Mouse (Mus musculus): Measurements from ENCODE around the gene Rad51b. TPM values are rescaled to one million over a fixed set of nuclear protein-coding genes. Genes with fewer than 3 reads are reported as not detected.

The Rad51b gene
- total and polyA plus RNA-seq, 3 experiments: 0.47 to 0.50 (median 0.49) TPM

DNA sequence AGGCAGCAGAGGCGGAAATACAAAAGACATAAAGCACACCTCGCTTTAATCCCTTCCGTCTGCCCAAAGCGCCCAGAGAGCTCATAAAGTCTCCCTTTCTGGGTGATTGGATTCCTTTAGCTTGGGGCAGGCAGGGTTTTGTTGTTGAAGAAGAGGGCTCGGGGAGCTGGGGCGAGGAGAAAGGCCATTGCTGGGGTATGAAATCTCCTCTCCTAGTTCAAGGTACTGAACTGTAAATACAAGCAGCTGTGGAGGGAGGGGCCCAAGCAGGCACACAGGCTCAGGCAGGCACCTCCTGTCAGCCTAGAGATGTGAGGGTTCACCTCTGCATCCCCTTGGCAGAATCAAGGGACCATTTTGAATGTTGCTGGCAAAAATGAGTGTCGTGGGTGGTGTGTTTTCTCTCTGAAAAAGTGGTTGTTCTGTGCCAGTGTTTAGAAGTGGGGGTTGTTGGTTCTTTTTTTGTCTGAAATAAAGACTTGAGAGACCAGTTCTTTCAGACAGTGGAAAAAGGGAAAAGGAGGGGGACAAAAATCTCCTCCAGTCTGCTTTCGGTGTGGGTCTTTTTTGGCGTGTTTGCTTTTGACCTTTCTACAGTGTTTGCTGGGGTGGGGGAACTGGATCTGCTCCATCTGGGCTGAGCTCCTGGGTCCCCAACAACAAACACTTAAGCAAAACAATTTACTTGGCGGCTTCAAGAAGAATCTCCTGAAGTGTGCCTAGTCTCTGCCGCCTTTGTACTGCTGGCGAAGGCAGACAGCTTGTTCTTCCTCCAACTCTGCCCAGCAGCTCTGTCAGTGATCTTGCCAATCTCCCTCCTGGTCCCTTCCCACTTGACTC is 418.6 kb downstream of the Rad51b start:
- no peak for DNase-seq
- no peak overlapping the region for H3K27ac ChIP-seq
- no peak for TF ChIP-seq POLR2A (IDR thresholded peaks at IDR 0.05; ENCODE audit: insufficient read depth, low read depth, low read length)
- no peak for TF ChIP-seq EP300 (IDR thresholded peaks at IDR 0.05; ENCODE audit: insufficient read depth, low read depth, low read length)
- no peak for TF ChIP-seq CTCF (IDR thresholded peaks at IDR 0.05)
- no peaks in the 10 kb centered on the region for H3K79me2 ChIP-seq (replicated peaks; ENCODE audit: control insufficient read depth, insufficient read depth, low read length)
- no peaks in the 10 kb centered on the region for H3K36me3 ChIP-seq (ENCODE audit: control insufficient read depth, insufficient read depth, low read length)
- H3K27me3 ChIP-seq (ENCODE audit: control insufficient read depth, insufficient read depth, low read length): no peaks in the 10 kb centered on the region
- H3K9ac ChIP-seq (ENCODE audit: low read depth, low read length): no peak overlapping the region
- WGBS: 90% methylated on average over 12 of the region's 12 CpGs
- H3K4me3 ChIP-seq: no peak overlapping the region
- H3K4me1 ChIP-seq (ENCODE audit: control insufficient read depth, insufficient read depth, low read length): no peaks in the 10 kb centered on the region
- intact Hi-C loops (cut with DNase I): no loop called here

DNA sequence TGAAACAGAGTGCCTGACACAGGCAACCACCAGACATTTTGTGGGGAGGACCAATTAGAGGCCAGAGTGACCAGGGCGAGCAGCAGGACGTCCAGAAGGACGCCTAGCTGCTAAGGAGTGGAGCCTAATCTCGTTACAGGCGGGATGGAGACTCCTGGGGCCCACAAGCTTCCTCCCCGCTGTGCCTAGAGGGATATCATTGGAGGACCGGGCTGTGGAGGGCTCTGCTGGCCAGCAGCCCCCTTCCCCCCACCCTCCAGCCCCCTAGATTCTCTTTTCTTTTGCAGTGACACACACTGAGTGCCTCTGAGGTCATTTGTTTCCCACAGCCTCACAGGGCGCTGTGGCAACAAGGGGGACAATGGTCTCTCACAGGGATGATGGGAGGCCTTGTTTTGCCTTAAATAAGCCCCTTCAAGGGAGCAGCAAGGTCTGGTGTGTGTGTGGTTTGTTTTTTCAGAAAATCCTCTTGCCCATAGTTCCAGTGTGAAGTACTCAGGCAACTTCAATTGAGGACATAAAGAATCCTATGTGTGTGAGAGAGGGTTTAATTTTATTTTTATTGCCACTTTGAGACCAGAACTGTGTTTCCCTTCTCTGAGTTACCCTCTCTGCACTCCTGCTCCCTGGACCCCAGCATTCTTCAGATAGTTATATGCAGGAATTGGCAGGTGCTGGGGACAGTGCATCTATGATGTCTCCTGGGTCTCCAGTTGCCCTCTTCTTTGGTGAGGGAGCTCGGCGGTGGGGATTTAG is 422.2 kb downstream of the Rad51b start:
- no peak for DNase-seq
- no peak overlapping the region for H3K9ac ChIP-seq (ENCODE audit: low read depth, low read length)
- no peaks in the 10 kb centered on the region for H3K79me2 ChIP-seq (replicated peaks; ENCODE audit: control insufficient read depth, insufficient read depth, low read length)
- H3K27ac ChIP-seq: no peak overlapping the region
- intact Hi-C loops (cut with DNase I): no loop called here
- no peaks in the 10 kb centered on the region for H3K36me3 ChIP-seq (ENCODE audit: control insufficient read depth, insufficient read depth, low read length)
- H3K4me1 ChIP-seq (ENCODE audit: control insufficient read depth, insufficient read depth, low read length): no peaks in the 10 kb centered on the region
- TF ChIP-seq CTCF (IDR thresholded peaks at IDR 0.05): no peak
- WGBS: 75% methylated on average over 10 of the region's 10 CpGs
- H3K27me3 ChIP-seq (ENCODE audit: control insufficient read depth, insufficient read depth, low read length): no peaks in the 10 kb centered on the region
- H3K4me3 ChIP-seq: no peak overlapping the region

DNA sequence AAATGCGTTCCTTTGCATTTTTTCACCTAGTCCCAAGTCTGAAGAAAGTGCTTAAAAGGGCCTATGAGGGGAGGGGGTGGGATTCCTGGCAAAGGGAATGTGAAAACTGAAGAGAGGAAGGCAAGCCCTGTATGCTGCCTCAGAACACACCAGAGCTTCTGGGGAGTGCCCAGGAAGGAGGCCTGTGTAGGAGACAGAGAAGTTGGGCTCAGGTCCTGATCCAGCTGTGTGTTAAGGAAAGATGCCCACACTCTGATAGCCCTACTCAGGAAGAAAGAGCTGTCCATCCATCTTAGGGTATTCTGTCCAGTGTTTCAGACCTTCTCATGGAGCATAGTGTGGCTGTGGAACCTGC is 422.7 kb downstream of the Rad51b start:
- TF ChIP-seq POLR2A (IDR thresholded peaks at IDR 0.05; ENCODE audit: insufficient read depth, low read depth, low read length) (no peak), CTCF (IDR thresholded peaks at IDR 0.05) (no peak), EP300 (IDR thresholded peaks at IDR 0.05; ENCODE audit: insufficient read depth, low read depth, low read length) (no peak)
- no peak overlapping the region for H3K27ac ChIP-seq
- H3K9ac ChIP-seq (ENCODE audit: low read depth, low read length): no peak overlapping the region
- no peaks in the 10 kb centered on the region for H3K4me1 ChIP-seq (ENCODE audit: control insufficient read depth, insufficient read depth, low read length)
- intact Hi-C loops (cut with DNase I): no loop called here
- no peaks in the 10 kb centered on the region for H3K27me3 ChIP-seq (ENCODE audit: control insufficient read depth, insufficient read depth, low read length)
- 96% methylated on average over 1 of the region's 1 CpGs for WGBS
- DNase-seq: no peak
- H3K4me3 ChIP-seq: no peak overlapping the region
- H3K36me3 ChIP-seq (ENCODE audit: control insufficient read depth, insufficient read depth, low read length): no peaks in the 10 kb centered on the region
- H3K79me2 ChIP-seq (replicated peaks; ENCODE audit: control insufficient read depth, insufficient read depth, low read length): no peaks in the 10 kb centered on the region

DNA sequence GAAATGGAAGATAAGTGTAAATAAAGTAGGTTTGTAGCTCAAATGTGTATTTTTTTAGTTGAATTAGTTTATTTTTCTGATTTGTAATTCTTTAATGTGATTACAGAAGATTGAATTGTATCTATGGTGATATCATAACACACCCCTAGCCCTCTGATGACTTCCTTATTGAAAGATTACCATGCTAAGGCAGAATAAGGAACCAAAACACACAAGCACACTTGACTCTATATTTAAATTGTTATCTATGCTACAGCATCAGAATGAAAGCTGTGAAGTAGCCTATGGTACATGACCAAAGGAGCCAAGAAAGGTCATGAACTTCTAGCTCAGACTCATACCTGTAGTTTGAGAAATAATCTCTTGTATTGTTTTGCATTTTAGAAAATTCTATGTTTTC is 427.8 kb downstream of the Rad51b start:
- DNase-seq: no peak
- Histone ChIP-seq H3K79me2 (replicated peaks; ENCODE audit: control insufficient read depth, insufficient read depth, low read length) (no peaks in the 10 kb centered on the region), H3K4me3 (no peak overlapping the region), H3K27ac (peak overlapping the region; percentile 13), H3K36me3 (ENCODE audit: control insufficient read depth, insufficient read depth, low read length) (no peaks in the 10 kb centered on the region), H3K27me3 (ENCODE audit: control insufficient read depth, insufficient read depth, low read length) (no peaks in the 10 kb centered on the region), H3K9ac (ENCODE audit: low read depth, low read length) (no peak overlapping the region), H3K4me1 (ENCODE audit: control insufficient read depth, insufficient read depth, low read length) (no peaks in the 10 kb centered on the region; the same call in 1 of the 2 replicates)
- TF ChIP-seq POLR2A (IDR thresholded peaks at IDR 0.05; ENCODE audit: insufficient read depth, low read depth, low read length): no peak
- no peak for TF ChIP-seq EP300 (IDR thresholded peaks at IDR 0.05; ENCODE audit: insufficient read depth, low read depth, low read length)
- no peak for TF ChIP-seq CTCF (IDR thresholded peaks at IDR 0.05)
- intact Hi-C loops (cut with DNase I): no loop called here

DNA sequence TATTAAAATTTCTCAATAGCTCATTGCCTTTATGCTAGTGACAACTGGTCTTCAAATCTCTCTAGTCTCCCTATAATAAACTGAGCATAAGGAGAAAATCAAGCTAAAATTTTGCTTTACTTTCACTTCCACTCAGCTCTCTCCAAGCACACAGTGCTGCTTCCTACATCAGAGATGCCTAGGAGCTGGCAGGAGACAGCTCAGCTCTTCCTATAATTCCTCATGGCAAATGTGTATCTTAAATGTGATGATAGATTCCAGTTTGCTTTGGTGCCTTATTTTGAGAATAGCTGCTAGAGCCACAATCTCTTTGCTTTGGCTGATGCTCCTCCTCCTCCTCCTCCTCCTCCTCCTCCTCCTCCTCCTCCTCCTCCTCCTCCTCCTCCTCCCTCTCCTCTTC is 428.6 kb downstream of the Rad51b start:
- H3K27me3 ChIP-seq (ENCODE audit: control insufficient read depth, insufficient read depth, low read length): no peaks in the 10 kb centered on the region
- no peaks in the 10 kb centered on the region for H3K36me3 ChIP-seq (ENCODE audit: control insufficient read depth, insufficient read depth, low read length)
- H3K79me2 ChIP-seq (replicated peaks; ENCODE audit: control insufficient read depth, insufficient read depth, low read length): no peaks in the 10 kb centered on the region
- intact Hi-C loops (cut with DNase I): no loop called here
- no peak overlapping the region for H3K4me3 ChIP-seq
- no peaks in the 10 kb centered on the region; the same call in 1 of the 2 replicates for H3K4me1 ChIP-seq (ENCODE audit: control insufficient read depth, insufficient read depth, low read length)
- no peak overlapping the region for H3K9ac ChIP-seq (ENCODE audit: low read depth, low read length)
- DNase-seq: no peak
- TF ChIP-seq CTCF (IDR thresholded peaks at IDR 0.05): no peak
- no peak for TF ChIP-seq POLR2A (IDR thresholded peaks at IDR 0.05; ENCODE audit: insufficient read depth, low read depth, low read length)
- no peak for TF ChIP-seq EP300 (IDR thresholded peaks at IDR 0.05; ENCODE audit: insufficient read depth, low read depth, low read length)
- peak overlapping the region; percentile 31; the same call in 1 of the 2 replicates for H3K27ac ChIP-seq

DNA sequence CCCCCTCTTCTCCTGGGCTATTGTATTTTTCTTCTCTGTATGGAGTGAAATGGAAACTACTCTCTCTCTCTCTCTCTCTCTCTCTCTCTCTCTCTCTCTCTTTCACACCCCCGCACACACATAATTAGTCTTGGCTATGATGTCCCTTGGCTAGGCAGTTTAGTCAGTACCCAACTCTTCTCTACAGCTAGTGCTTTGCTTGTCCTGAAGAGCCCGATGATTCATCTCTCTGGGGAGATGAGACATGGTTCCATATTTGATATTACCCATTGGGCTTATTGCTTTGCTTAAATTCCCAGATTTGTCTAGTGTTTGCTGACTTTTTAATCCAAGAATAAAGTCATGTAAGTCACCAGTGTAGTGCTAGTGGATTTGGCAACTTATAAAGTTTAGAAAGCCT is 429.0 kb downstream of the Rad51b start:
- Histone ChIP-seq H3K27me3 (ENCODE audit: control insufficient read depth, insufficient read depth, low read length) (no peaks in the 10 kb centered on the region), H3K79me2 (replicated peaks; ENCODE audit: control insufficient read depth, insufficient read depth, low read length) (no peaks in the 10 kb centered on the region), H3K27ac (peak overlapping the region; percentile 57), H3K4me3 (no peak overlapping the region), H3K9ac (ENCODE audit: low read depth, low read length) (no peak overlapping the region), H3K4me1 (ENCODE audit: control insufficient read depth, insufficient read depth, low read length) (no peaks in the 10 kb centered on the region; the same call in 1 of the 2 replicates), H3K36me3 (ENCODE audit: control insufficient read depth, insufficient read depth, low read length) (no peaks in the 10 kb centered on the region)
- peak in 1 of 2 experiments; percentile 22 for DNase-seq
- 54% methylated on average over 2 of the region's 2 CpGs for WGBS
- intact Hi-C loops (cut with DNase I): no loop called here
- TF ChIP-seq EP300 (IDR thresholded peaks at IDR 0.05; ENCODE audit: insufficient read depth, low read depth, low read length) (no peak), POLR2A (IDR thresholded peaks at IDR 0.05; ENCODE audit: insufficient read depth, low read depth, low read length) (no peak), CTCF (IDR thresholded peaks at IDR 0.05) (no peak)

All from heart, adult 2 months (tissue).